Mouse (Mus musculus) bone marrow, adult 2 months (tissue): ENCODE measurements around the gene Hmcn2.

Source experiments
- CTCF ChIP-seq: fragments of 200-500 bp; IDR thresholded peaks from 2 replicates; pipeline ENCODE4 v1.5.1; 2011; ENCODE audit warnings: low read length, control low read depth; ENCODE audit not compliant: control insufficient read depth, insufficient read depth
- POLR2A ChIP-seq: fragments of 200-500 bp; IDR thresholded peaks from 2 replicates; pipeline ENCODE4 v1.6.1; 2011; ENCODE audit warnings: low read depth, mild to moderate bottlenecking, control low read depth, low read length, borderline replicate concordance; ENCODE audit not compliant: control insufficient read depth

GRCm38 (mm10) chr2:31495046-31495476 lies 180.8 kb downstream of the Hmcn2 start:
- no peak for TF ChIP-seq POLR2A
- TF ChIP-seq CTCF: no peak
